ENCODE assay signal across 30 mouse cellular contexts in the genomic region with DNA sequence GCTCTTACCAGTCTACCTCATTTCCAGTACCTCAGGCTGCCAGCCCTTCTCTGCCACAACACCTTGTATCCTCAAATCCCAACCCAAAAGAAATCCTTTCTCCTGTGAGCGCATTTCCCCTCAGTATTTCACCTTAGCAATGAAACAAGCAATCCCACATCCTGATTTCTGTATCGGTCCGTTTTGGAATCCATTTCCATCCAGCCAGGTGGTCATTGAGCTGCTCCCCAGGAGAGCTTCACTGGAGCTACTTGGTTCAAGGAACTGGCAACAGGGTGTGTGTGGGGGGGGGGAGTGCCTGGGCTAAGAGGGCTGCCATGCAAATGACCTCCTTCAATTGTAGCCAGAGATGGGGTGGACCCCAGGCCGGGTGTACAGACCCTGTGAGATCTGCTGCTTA. TPM values are rescaled to one million over a fixed set of nuclear protein-coding genes. Genes with fewer than 3 reads are reported as not detected.
"Had no signal": no experiment of that assay in that cellular context is flagged by ENCODE, and none has a peak within 500 bp of the region (broad histone marks: within the 10 kb centered on the region; RNA-seq: fewer than 3 reads in every experiment).

No protein-coding gene starts in this region.

- H3K27me3 ChIP-seq: heart, embryonic 13.5 days; heart, embryonic 15.5 days; hindbrain, embryonic 12.5 days; kidney, embryonic 15.5 days; limb, embryonic 12.5 days; liver, embryonic 13.5 days; liver, embryonic 15.5 days had no signal

- H3K4me3 ChIP-seq: gastrocnemius, adult 2 months; heart, embryonic 13.5 days; heart, embryonic 15.5 days; hindbrain, embryonic 10.5 days; hindbrain, embryonic 12.5 days; kidney, embryonic 15.5 days; layer of hippocampus, adult 2 months; left cerebral cortex, adult 2 months; limb, embryonic 10.5 days; limb, embryonic 12.5 days; liver, embryonic 13.5 days; liver, embryonic 15.5 days had no signal

- H3K9ac ChIP-seq: heart, embryonic 13.5 days; heart, embryonic 15.5 days; hindbrain, embryonic 12.5 days; hindbrain, embryonic 14.5 days; kidney, embryonic 15.5 days; limb, embryonic 12.5 days; liver, embryonic 13.5 days; liver, embryonic 15.5 days had no signal

- H3K27ac ChIP-seq: gastrocnemius, adult 2 months; heart, embryonic 13.5 days; heart, embryonic 15.5 days; hindbrain, embryonic 10.5 days; hindbrain, embryonic 12.5 days; hindbrain, embryonic 14.5 days; kidney, embryonic 15.5 days; kidney, postnatal 0 days; layer of hippocampus, adult 2 months; left cerebral cortex, adult 2 months; limb, embryonic 10.5 days; limb, embryonic 12.5 days; liver, embryonic 13.5 days; liver, embryonic 15.5 days had no signal

- H3K9me3 ChIP-seq: heart, embryonic 13.5 days; heart, embryonic 15.5 days; hindbrain, embryonic 10.5 days; hindbrain, embryonic 12.5 days; kidney, embryonic 15.5 days; limb, embryonic 10.5 days; limb, embryonic 12.5 days; liver, embryonic 13.5 days; liver, embryonic 15.5 days had no signal

- ATAC-seq: hindbrain, embryonic 16.5 days; intestine, embryonic 16.5 days had no signal

- H3K4me1 ChIP-seq: heart, embryonic 15.5 days; liver, embryonic 13.5 days; liver, embryonic 15.5 days had no signal

- DNase-seq: gastrocnemius, adult 2 months; gastrocnemius, postnatal 10 days; gastrocnemius, postnatal 25 days; heart, adult 18-20 months; heart, postnatal 14 days; heart, postnatal 4 days; kidney, adult 11 months; kidney, adult 2 months; kidney, adult 9 months; kidney, postnatal 14 days; kidney, postnatal 36 days; liver; liver, embryonic 13.5 days had no signal

- H3K4me2 ChIP-seq: heart, embryonic 11.5 days; heart, embryonic 13.5 days; heart, embryonic 15.5 days; hindbrain, embryonic 12.5 days; hindbrain, embryonic 14.5 days; kidney, embryonic 15.5 days; limb, embryonic 12.5 days; liver, embryonic 11.5 days; liver, embryonic 13.5 days; liver, embryonic 15.5 days had no signal

RNA-seq across cellular contexts. Expression of gene Gpr45, which starts 45.5 kb away (rescaled TPM):
- total RNA-seq: gastrocnemius, adult 2 months; gastrocnemius, postnatal 25 days; granulocyte monocyte progenitor cell, adult 5-6 weeks; heart, adult 18-20 months had no signal
